Mouse (Mus musculus): ENCODE measurements at regions not wholly inside any gene's neighbourhood (a gene's known extent, or its start where the extent isn't known, plus 50 kb on each side); places are given as distances from the start of the nearest gene placed in this dataset.

- TF ChIP-seq EP300 (IDR thresholded peaks at IDR 0.05; ENCODE audit: low read depth) (no peak; the same call in 1 of the 2 replicates), CTCF (IDR thresholded peaks at IDR 0.05; ENCODE audit: low read depth) (no peak)
Measured at GRCm38 (mm10) chr2:118011679-118012078, 100.0 kb upstream of the Thbs1 start.

All from liver, postnatal 0 days (tissue).